8 mouse cellular contexts compared by ENCODE assay signal in the genomic region with DNA sequence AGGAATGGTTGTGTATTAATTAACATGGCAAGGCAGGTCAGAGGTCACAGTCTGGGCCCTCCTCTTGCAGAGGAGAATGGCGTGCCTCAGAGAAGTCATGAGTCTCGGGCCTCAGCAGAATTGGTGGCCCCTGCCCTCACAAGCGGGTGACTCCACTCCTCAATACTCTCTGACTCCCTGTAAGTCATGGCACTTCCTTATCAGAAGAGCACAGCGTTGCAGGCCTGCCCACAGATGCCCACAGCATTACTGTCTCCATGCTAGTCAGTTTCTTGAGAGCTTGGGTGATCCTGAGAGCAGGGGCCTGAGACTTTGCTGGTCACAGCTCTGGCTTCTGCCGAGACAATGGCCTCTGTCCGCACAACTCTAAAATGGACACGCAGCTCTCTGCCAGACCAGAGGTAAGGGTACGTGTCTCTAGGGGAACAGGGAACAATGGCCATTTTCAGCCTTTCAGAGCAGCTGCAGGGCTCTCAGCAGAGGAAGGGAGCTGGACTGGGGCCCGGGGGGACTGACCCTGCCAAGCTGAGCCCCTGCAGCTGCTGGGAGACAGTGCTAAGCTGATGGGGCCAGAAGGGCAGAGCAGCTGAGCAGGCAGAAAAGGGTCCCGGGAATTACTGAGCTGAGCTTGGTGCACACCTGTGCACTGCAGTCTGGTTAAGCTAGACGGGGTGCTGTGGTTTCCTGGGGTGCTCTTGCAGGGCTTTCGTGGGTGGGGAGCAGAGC.
DNase-seq lines count a peak whose midpoint lies in the region; ATAC-seq and TF ChIP-seq lines count a peak whose summit lies in the region.

No protein-coding gene starts in this region.

- H3K27me3 ChIP-seq in forebrain, embryonic 15.5 days: no peaks in the 10 kb centered on the region
- H3K27me3 ChIP-seq in hindbrain, postnatal 0 days (ENCODE audit: insufficient read depth, low read length): no peaks in the 10 kb centered on the region
- H3K27me3 ChIP-seq in limb, embryonic 13.5 days: no peaks in the 10 kb centered on the region
- H3K27me3 ChIP-seq in myocyte (ENCODE audit: control insufficient read depth, insufficient read depth, insufficient read length): no peaks in the 10 kb centered on the region

- no peaks in the 10 kb centered on the region for H3K9me3 ChIP-seq in forebrain, embryonic 15.5 days
- no peaks in the 10 kb centered on the region for H3K9me3 ChIP-seq in hindbrain, postnatal 0 days (ENCODE audit: low read length)
- 0 out of 2 replicates have a peak, but pooled peaks cover 4% of the 10 kb centered on the region for H3K9me3 ChIP-seq in limb, embryonic 13.5 days

- H3K27ac ChIP-seq in forebrain, embryonic 15.5 days (replicated peaks): peak overlapping the region; percentile 28
- H3K27ac ChIP-seq in hindbrain, postnatal 0 days: peak overlapping the region; percentile 45; the same call in 1 of the 2 replicates
- H3K27ac ChIP-seq in limb, embryonic 13.5 days: no peak overlapping the region; the same call in 1 of the 2 replicates

- TF ChIP-seq CTCF in hindbrain, postnatal 0 days (IDR thresholded peaks at IDR 0.05; ENCODE audit: low read depth): no peak

- TF ChIP-seq POLR2A in myocyte (IDR thresholded peaks at IDR 0.05; ENCODE audit: insufficient read length, low read depth): no peak

- H3K9ac ChIP-seq in forebrain, embryonic 15.5 days (replicated peaks): no peak overlapping the region; the same call in 1 of the 2 replicates
- H3K9ac ChIP-seq in hindbrain, postnatal 0 days (replicated peaks; ENCODE audit: low read length): no peak overlapping the region
- no peak overlapping the region for H3K9ac ChIP-seq in limb, embryonic 13.5 days

- H3K4me3 ChIP-seq in forebrain, embryonic 15.5 days: no peak overlapping the region
- no peak overlapping the region for H3K4me3 ChIP-seq in hindbrain, postnatal 0 days (ENCODE audit: low read length)
- no peak overlapping the region for H3K4me3 ChIP-seq in limb, embryonic 13.5 days
- H3K4me3 ChIP-seq in myocyte: no peak overlapping the region

- WGBS in forebrain, embryonic 15.5 days: 56% methylated on average over 12 of the region's 12 CpGs
- WGBS in hindbrain, postnatal 0 days: 32% methylated on average over 12 of the region's 12 CpGs
- 76% methylated on average over 12 of the region's 12 CpGs for WGBS in limb, embryonic 13.5 days

- peak; percentile 74 for DNase-seq in layer of hippocampus, adult 11-12 months (ENCODE audit: low spot score)
- no peak for DNase-seq in layer of hippocampus, adult 9-10 months (ENCODE audit: low spot score)
- DNase-seq in hindbrain, postnatal 0 days (ENCODE audit: low spot score): peak; percentile 66
- DNase-seq in adipocyte (ENCODE audit: low spot score): no peak

- peak; percentile 42 for ATAC-seq in forebrain, embryonic 15.5 days (replicated peaks)
- peak; percentile 75 for ATAC-seq in hindbrain, postnatal 0 days
- ATAC-seq in limb, embryonic 13.5 days (ENCODE audit: low FRiP score, low read depth): peak; percentile 30; the same call in 1 of the 2 replicates
- ATAC-seq in inflammation-experienced regulatory T-cells, adult 6 months: no peak

- peaks cover 6% of the 10 kb centered on the region; the same call in 1 of the 2 replicates for H3K4me1 ChIP-seq in forebrain, embryonic 15.5 days
- no peaks in the 10 kb centered on the region for H3K4me1 ChIP-seq in hindbrain, postnatal 0 days (ENCODE audit: insufficient read depth, low read length)
- H3K4me1 ChIP-seq in limb, embryonic 13.5 days: peaks cover 17% of the 10 kb centered on the region

- peaks cover 32% of the 10 kb centered on the region for H3K36me3 ChIP-seq in forebrain, embryonic 15.5 days
- peaks cover 31% of the 10 kb centered on the region for H3K36me3 ChIP-seq in hindbrain, postnatal 0 days (ENCODE audit: insufficient read depth, low read length)
- H3K36me3 ChIP-seq in limb, embryonic 13.5 days: peaks cover 69% of the 10 kb centered on the region
- peaks cover 32% of the 10 kb centered on the region for H3K36me3 ChIP-seq in myocyte (ENCODE audit: control insufficient read depth, insufficient read depth)

- no peak overlapping the region for H3ac ChIP-seq in myocyte (ENCODE audit: control insufficient read depth, insufficient read length)

- no peaks in the 10 kb centered on the region for H3K79me2 ChIP-seq in myocyte (ENCODE audit: control insufficient read depth, insufficient read depth)

- H3K4me2 ChIP-seq in forebrain, embryonic 15.5 days (replicated peaks): no peak overlapping the region
- H3K4me2 ChIP-seq in hindbrain, postnatal 0 days (ENCODE audit: low read depth, low read length): no peak overlapping the region
- no peak overlapping the region for H3K4me2 ChIP-seq in limb, embryonic 13.5 days (replicated peaks)
- no peak overlapping the region for H3K4me2 ChIP-seq in myocyte (ENCODE audit: low read depth)

TF ChIP-seq in myocyte, 11 proteins besides CTCF, POLR2A, EP300 and RAD21:
- peak; percentile 75 for TF ChIP-seq TCF12 (IDR thresholded peaks at IDR 0.05; ENCODE audit: insufficient read depth, poor library complexity, severe bottlenecking)
- TF ChIP-seq E2F4 (IDR thresholded peaks at IDR 0.05; ENCODE audit: insufficient read depth): no peak
- no peak for TF ChIP-seq SRF (IDR thresholded peaks at IDR 0.05; ENCODE audit: control insufficient read depth, insufficient read length, low read depth)
- peak; percentile 80 to 97 (median 96) for TF ChIP-seq MYOG (IDR thresholded peaks at IDR 0.05; ENCODE audit: control insufficient read depth in 1 of 3, insufficient read depth in 1 of 3, insufficient read length in 2 of 3, low read depth in 2 of 3)
- TF ChIP-seq CEBPB (IDR thresholded peaks at IDR 0.05; ENCODE audit: insufficient read depth, poor library complexity, severe bottlenecking): no peak
- TF ChIP-seq MYOD1 (IDR thresholded peaks at IDR 0.05; ENCODE audit: control insufficient read depth in 1 of 3, insufficient read length in 2 of 3, low read depth in 2 of 3): peak; percentile 19 to 95 (median 91)
- TF ChIP-seq USF1 (IDR thresholded peaks at IDR 0.05; ENCODE audit: low read depth): no peak
- peak; percentile 75 for TF ChIP-seq TCF3 (IDR thresholded peaks at IDR 0.05; ENCODE audit: insufficient read length, low read depth)
- TF ChIP-seq REST (IDR thresholded peaks at IDR 0.05; ENCODE audit: insufficient read depth, insufficient read length): no peak

Comparison
In these comparisons a context has a peak if more than half of its experiments do, and no peak if none do; other contexts are left out.
1. DNase-seq: peak in layer of hippocampus, adult 11-12 months (single experiment) and hindbrain, postnatal 0 days (single experiment); none in layer of hippocampus, adult 9-10 months (single experiment) and adipocyte (single experiment).